In genomic region chr1:54798415-54798814, GRCm38 (mm10) we compare ENCODE assay signal across 15 mouse cellular contexts.
DNase-seq lines count a peak whose midpoint lies in the region; ATAC-seq and TF ChIP-seq lines count a peak whose summit lies in the region.
"Had no signal": no experiment of that assay in that cellular context is flagged by ENCODE, and none has a peak within 500 bp of the region (broad histone marks: within the 10 kb centered on the region; RNA-seq: fewer than 3 reads in every experiment).

No protein-coding gene starts in this region.

- peaks cover 2 to 5% of the 10 kb centered on the region in 2 experiments; a peak in 3 of 4 replicates for H3K4me1 ChIP-seq in MEL (ENCODE audit: control insufficient read depth in 1 of 2, insufficient read depth in 2 of 2, low read length in 2 of 2)
- H3K4me1 ChIP-seq in forebrain, embryonic 10.5 days: peaks cover 8% of the 10 kb centered on the region; the same call in 1 of the 2 replicates

- peak; percentile 52 for DNase-seq in lung, postnatal 36 days
- no peak for DNase-seq in lung, adult 18-20 months
- DNase-seq in MEL (ENCODE audit: low read depth, low spot score): peak; percentile 79
- peak; percentile 10 for DNase-seq in skeletal muscle tissue, adult 2 months (ENCODE audit: low read depth, low spot score)
- DNase-seq in forebrain, embryonic 10.5 days (ENCODE audit: extremely low spot score, low spot score): no peak
- DNase-seq in retina, embryonic 14.5 days (ENCODE audit: low spot score): no peak
- DNase-seq: cerebellum, adult 9-10 months; kidney, postnatal 14 days; right cerebral cortex, adult 18-20 months had no signal

- 77% methylated on average over 3 of the region's 3 CpGs for WGBS in forebrain, embryonic 10.5 days

- peaks cover 0 to 6% of the 10 kb centered on the region in 2 experiments; a peak in 2 of 4 replicates for H3K36me3 ChIP-seq in MEL (ENCODE audit: control insufficient read depth in 1 of 2, insufficient read depth in 2 of 2, low read length in 2 of 2)
- no peaks in the 10 kb centered on the region for H3K36me3 ChIP-seq in forebrain, embryonic 10.5 days (replicated peaks)
- H3K36me3 ChIP-seq: forebrain, embryonic 15.5 days; hindbrain, embryonic 15.5 days; neural tube, embryonic 15.5 days had no signal

- peak overlapping the region; percentile 40; the same call in 1 of the 2 replicates for H3K27ac ChIP-seq in MEL (ENCODE audit: control insufficient read depth, low read depth, low read length)
- no peak overlapping the region for H3K27ac ChIP-seq in forebrain, embryonic 10.5 days
- H3K27ac ChIP-seq: forebrain, embryonic 15.5 days; hindbrain, embryonic 15.5 days; neural tube, embryonic 15.5 days had no signal

- H3K79me2 ChIP-seq in MEL (ENCODE audit: control insufficient read depth, insufficient read depth, low read length, poor library complexity): no peaks in the 10 kb centered on the region

- TF ChIP-seq CTCF in MEL (IDR thresholded peaks at IDR 0.05 in 2 of 3, conservative IDR thresholded peaks at IDR 0.05 in 1 of 3; ENCODE audit: control insufficient read depth in 1 of 3, insufficient read depth in 1 of 3, low read depth in 2 of 3, low read length in 3 of 3, poor library complexity in 1 of 3, severe bottlenecking in 1 of 3): no peak

- ATAC-seq in common myeloid progenitor, adult 5-6 weeks (replicated peaks; ENCODE audit: low read depth, poor library complexity, severe bottlenecking): peak; percentile 98
- ATAC-seq: forebrain, embryonic 15.5 days; intestine, postnatal 0 days; Patski had no signal

- TF ChIP-seq EP300 in MEL (IDR thresholded peaks at IDR 0.05; ENCODE audit: low read depth in 1 of 2, low read length in 2 of 2): no peak

- H3K9me3 ChIP-seq in MEL (replicated peaks; ENCODE audit: insufficient read depth, low read length): no peaks in the 10 kb centered on the region
- H3K9me3 ChIP-seq in forebrain, embryonic 10.5 days: no peaks in the 10 kb centered on the region
- H3K9me3 ChIP-seq: forebrain, embryonic 15.5 days; hindbrain, embryonic 15.5 days; neural tube, embryonic 15.5 days had no signal

- no peak for TF ChIP-seq POLR2A in MEL (IDR thresholded peaks at IDR 0.05; ENCODE audit: control insufficient read depth in 1 of 2, insufficient read depth in 1 of 2, low read depth in 1 of 2, low read length in 2 of 2, poor library complexity in 1 of 2)

- H3K9ac ChIP-seq in MEL (ENCODE audit: control insufficient read depth, low read depth, low read length, poor library complexity, severe bottlenecking): no peak overlapping the region
- H3K9ac ChIP-seq: forebrain, embryonic 15.5 days; hindbrain, embryonic 15.5 days; neural tube, embryonic 15.5 days had no signal

- H3K27me3 ChIP-seq in MEL (ENCODE audit: control insufficient read depth in 1 of 2, insufficient read depth in 2 of 2, low read length in 2 of 2): no peaks in the 10 kb centered on the region
- no peaks in the 10 kb centered on the region for H3K27me3 ChIP-seq in forebrain, embryonic 10.5 days (ENCODE audit: poor library complexity, severe bottlenecking)
- H3K27me3 ChIP-seq: forebrain, embryonic 15.5 days; hindbrain, embryonic 15.5 days; neural tube, embryonic 15.5 days; Patski had no signal

- TF ChIP-seq RAD21 in MEL (IDR thresholded peaks at IDR 0.05; ENCODE audit: low read depth, low read length): no peak

- no peak overlapping the region for H3K4me3 ChIP-seq in MEL (ENCODE audit: control insufficient read depth in 1 of 2, insufficient read depth in 1 of 2, low read depth in 2 of 2, low read length in 2 of 2)
- H3K4me3 ChIP-seq in forebrain, embryonic 10.5 days: no peak overlapping the region
- H3K4me3 ChIP-seq: forebrain, embryonic 15.5 days; hindbrain, embryonic 15.5 days; neural tube, embryonic 15.5 days had no signal

TF ChIP-seq in MEL, 35 proteins besides CTCF, POLR2A, EP300 and RAD21:
- TF ChIP-seq ETS1 (IDR thresholded peaks at IDR 0.05; ENCODE audit: low read depth, low read length) (peak; percentile 31; the same call in 1 of the 2 replicates), SMC3 (IDR thresholded peaks at IDR 0.05; ENCODE audit: low read depth, low read length) (no peak), SIN3A (IDR thresholded peaks at IDR 0.05; ENCODE audit: low read length) (no peak), USF1 (IDR thresholded peaks at IDR 0.05; ENCODE audit: low read depth, low read length) (no peak), MAFK (IDR thresholded peaks at IDR 0.05; ENCODE audit: borderline replicate concordance, low read depth, low read length) (no peak), MAX (IDR thresholded peaks at IDR 0.05; ENCODE audit: low read length) (no peak), CHD1 (IDR thresholded peaks at IDR 0.05; ENCODE audit: low read depth, low read length) (no peak)

Comparison
In these comparisons a context has a peak if more than half of its experiments do, and no peak if none do; other contexts are left out.
1. DNase-seq: peak in lung, postnatal 36 days (single experiment), MEL (single experiment) and skeletal muscle tissue, adult 2 months (single experiment); none in lung, adult 18-20 months (0 of 2), forebrain, embryonic 10.5 days (single experiment) and retina, embryonic 14.5 days (single experiment).